Mouse (Mus musculus) cortical plate, adult 2 months (tissue): ENCODE measurements at regions not wholly inside any gene's neighbourhood (a gene's known extent, or its start where the extent isn't known, plus 50 kb on each side); places are given as distances from the start of the nearest gene placed in this dataset.
A peak's percentile ranks its signal among the peaks of the same experiment; 100 is the strongest.

Experiments used
- H3K27ac ChIP-seq: fragments of 200-500 bp; 2 replicates; pipeline ENCODE4 v1.5.1; 2012; ENCODE audit warnings: low read length, control low read depth, inconsistent platforms; ENCODE audit not compliant: insufficient read depth
- H3K4me1 ChIP-seq: fragments of 200-500 bp; 2 replicates; pipeline ENCODE4 v1.6.1; 2011; ENCODE audit warnings: low read length; ENCODE audit not compliant: control insufficient read depth, insufficient read depth
- H3K4me3 ChIP-seq: fragments of 200-500 bp; 2 replicates; pipeline ENCODE4 v1.5.1; 2011; ENCODE audit warnings: mild to moderate bottlenecking, low read length, control low read depth; ENCODE audit not compliant: insufficient read depth
- CTCF ChIP-seq: fragments of 200-500 bp; IDR thresholded peaks from 2 replicates; pipeline ENCODE4 v1.5.1; 2011; ENCODE audit warnings: mild to moderate bottlenecking, control low read depth, low read length; ENCODE audit not compliant: insufficient read depth; ENCODE audit errors: extremely low read depth
- POLR2A ChIP-seq: fragments of 200-500 bp; IDR thresholded peaks from 2 replicates; pipeline ENCODE4 v1.6.1; 2011; ENCODE audit warnings: mild to moderate bottlenecking, low read length, control low read depth; ENCODE audit not compliant: insufficient read depth; ENCODE audit errors: extremely low read depth

DNA sequence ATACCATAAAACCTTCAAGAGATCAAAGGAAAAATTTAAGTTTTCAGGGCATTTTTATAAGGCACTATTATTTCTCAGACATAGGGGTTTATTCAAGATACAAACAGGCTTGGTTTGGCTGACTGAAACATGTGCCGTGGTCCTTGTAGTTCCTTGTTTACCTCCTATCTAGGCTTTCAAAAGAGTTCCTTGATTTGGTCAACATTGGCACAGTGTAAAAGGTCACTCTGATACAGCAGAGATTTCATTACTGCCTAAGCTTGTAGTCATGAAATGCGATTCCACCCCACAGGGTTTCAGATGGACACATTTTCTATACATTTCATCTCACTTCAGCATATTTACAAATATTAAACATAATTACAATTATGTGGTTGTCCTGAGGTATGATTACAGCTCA is 85.6 kb downstream of the Car2 start:
- TF ChIP-seq POLR2A (no peak), CTCF (no peak)
- no peaks in the 10 kb centered on the region for H3K4me1 ChIP-seq
- no peak overlapping the region for H3K4me3 ChIP-seq
- H3K27ac ChIP-seq, result no peak overlapping the region

DNA sequence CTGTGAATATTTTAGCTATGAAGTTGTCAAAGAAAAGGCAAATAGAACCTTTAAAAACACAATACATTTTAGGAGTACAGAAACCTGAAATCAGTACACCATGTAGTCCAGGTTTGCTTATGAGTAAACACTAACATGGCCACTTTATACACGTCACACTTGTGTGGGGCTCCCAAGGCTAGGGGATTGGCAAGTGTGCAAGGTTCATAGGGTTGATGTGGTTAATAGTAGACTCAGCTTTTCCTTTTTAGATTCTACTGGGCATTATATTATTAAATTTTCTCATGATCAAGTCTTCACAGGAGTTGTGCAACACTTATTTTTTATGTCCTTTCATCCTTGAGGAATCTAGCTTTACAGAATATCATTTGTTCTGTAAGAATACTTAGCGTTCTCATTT is 88.7 kb downstream of the Car2 start:
- no peak overlapping the region for H3K4me3 ChIP-seq
- no peak overlapping the region for H3K27ac ChIP-seq
- no peak for TF ChIP-seq CTCF
- TF ChIP-seq POLR2A, result no peak
- H3K4me1 ChIP-seq, result no peaks in the 10 kb centered on the region

DNA sequence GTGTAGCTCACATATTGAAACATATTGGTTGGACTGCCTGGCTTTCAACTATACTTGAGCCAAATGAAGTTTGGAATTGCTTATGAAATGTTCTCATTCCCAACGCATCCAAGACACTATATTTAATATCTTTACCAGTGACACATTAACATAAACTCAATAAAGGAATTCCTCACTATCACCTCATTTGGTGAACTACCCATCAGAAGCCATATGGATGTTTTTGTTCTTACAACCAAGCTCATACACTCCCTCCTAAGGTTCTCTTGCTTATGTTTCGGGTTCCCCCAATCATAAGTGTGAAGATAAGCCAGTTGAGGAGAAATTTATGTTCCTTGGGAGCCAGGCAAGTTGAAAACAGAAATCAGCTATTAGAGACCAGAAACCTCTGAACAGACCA is 89.1 kb downstream of the Car2 start:
- no peak for TF ChIP-seq POLR2A
- no peak for TF ChIP-seq CTCF
- Histone ChIP-seq H3K4me1 (no peaks in the 10 kb centered on the region), H3K4me3 (no peak overlapping the region), H3K27ac (no peak overlapping the region)

DNA sequence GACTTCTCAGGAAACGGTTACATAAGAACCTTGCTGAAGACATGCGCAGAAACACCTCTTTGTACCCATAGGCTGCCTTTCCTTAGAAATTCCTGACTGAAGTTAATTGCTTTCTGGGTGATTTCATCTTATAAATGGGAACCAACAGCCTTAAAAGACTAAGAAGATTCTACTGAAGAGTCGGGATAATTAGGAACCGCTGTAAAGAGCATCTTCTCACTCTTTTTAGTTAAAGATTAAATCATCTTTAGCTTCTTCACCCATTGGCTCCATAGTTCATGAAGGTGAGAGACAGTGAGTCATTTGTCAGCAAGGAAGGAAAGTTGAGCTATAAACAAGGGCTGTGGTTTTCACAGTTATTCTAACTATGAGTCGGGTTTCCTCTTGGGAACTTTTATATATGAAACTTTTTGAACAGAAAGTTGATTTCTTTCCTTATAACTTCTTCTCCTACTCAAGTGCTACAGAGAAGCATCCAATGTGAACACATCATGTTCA is 93.1 kb downstream of the Car2 start:
- Histone ChIP-seq H3K4me3 (no peak overlapping the region), H3K4me1 (no peaks in the 10 kb centered on the region), H3K27ac (no peak overlapping the region)
- TF ChIP-seq CTCF (no peak), POLR2A (no peak)

DNA sequence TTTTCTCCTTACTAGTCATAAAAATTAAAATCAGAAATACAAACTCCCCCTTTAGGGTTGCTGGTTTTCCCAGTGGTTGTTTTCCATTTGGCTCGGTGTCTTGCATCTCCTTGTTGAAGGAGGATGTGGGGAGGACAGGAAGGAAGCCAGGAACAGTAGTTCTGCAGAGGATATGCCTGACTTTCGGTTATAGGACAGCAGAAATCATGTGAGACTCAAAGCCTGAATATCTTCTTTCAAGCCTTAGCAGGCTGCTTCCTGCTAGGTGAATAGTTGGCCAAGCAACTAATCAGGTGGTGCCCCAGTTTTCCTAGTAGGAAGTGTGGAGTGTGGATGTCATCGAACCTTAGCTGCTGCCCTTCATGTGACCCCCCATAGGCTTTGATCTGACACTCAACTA is 103.6 kb downstream of the Car2 start:
- TF ChIP-seq CTCF (no peak), POLR2A (no peak)
- Histone ChIP-seq H3K4me1 (no peaks in the 10 kb centered on the region), H3K4me3 (no peak overlapping the region), H3K27ac (peak overlapping the region; percentile 77)

DNA sequence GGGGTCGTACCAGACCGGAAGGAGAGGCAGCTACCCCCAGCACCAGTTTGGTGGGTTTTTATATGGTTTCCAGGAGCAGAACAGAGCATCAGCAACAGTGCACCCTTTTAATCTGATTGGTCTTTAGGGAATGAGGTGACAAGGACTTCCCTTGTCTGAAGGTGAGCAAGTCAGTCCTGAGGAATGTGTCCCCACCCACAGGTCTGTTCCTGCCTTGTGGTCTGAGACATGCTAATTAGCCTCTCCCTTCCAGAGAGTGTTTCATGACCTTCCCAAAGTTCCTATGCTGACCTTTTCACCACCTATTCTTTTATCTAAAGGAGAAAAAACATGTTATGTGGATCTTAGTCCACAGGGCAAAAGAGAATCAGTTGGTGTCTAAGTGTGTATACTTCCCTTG is 107.9 kb downstream of the Car2 start:
- Histone ChIP-seq H3K4me1 (no peaks in the 10 kb centered on the region), H3K4me3 (no peak overlapping the region), H3K27ac (no peak overlapping the region)
- TF ChIP-seq POLR2A (no peak), CTCF (no peak)

DNA sequence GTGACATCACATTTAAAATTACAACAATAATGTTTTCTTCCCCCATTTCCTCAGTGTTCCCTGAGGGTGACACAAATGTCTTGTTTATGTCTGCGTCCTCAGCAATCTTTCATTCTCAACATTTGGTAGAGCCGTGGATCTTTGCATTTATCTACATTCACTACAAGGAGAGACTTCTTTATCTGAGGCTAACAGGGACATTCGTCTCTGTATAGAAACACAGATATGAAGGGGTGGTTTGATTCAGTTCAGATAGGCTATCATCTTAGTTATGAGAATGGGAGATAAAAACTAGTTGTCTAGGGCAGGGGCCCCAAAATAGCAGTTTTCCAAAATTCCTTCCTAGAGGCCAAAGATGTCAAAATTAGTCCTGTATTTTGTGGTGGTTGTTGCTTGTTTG is 111.2 kb downstream of the Car2 start:
- Histone ChIP-seq H3K27ac (no peak overlapping the region), H3K4me1 (no peaks in the 10 kb centered on the region), H3K4me3 (no peak overlapping the region)
- TF ChIP-seq POLR2A, result no peak
- TF ChIP-seq CTCF, result no peak

DNA sequence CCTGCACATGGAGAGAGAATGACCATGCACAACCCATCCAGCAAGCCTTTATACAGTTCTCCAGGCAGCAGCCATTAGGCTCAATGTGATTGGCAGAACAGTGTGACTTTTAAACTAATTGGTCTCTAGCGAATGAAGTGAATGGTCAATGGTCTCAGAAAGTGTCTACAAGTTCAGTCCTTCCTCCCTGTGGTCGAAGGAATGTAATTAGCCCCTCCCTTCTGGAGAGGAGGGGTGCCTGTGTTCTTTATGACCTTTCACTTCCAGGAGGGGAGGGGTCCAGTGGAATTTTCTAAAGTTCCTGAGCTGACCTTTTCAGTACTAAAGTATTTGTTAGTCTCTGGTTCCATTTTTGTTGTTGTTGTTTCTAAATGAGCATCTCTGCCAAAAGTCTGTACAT is 112.4 kb downstream of the Car2 start:
- TF ChIP-seq CTCF, result no peak
- TF ChIP-seq POLR2A, result no peak
- H3K4me3 ChIP-seq, result no peak overlapping the region
- H3K27ac ChIP-seq, result no peak overlapping the region
- H3K4me1 ChIP-seq, result no peaks in the 10 kb centered on the region

DNA sequence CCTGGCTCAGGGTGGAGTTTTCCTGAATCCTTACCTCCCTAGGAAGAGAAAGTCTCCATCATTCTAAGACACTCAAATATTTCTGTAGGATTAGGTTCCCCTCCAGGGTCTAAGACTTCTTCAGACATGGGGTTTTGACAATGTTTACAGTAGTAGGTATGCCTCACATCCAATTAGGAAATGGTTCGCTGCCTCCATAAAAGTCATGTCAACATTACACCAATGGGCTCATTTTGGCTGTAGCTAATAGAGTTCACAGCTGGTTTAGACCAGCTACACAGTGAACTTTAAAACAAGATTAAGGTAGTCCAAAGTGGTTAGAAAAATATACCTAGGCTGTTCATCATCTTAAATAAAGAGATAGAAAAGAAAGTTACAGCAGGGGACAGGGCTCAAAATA is 113.3 kb downstream of the Car2 start:
- H3K4me1 ChIP-seq, result no peaks in the 10 kb centered on the region
- H3K27ac ChIP-seq, result no peak overlapping the region
- TF ChIP-seq CTCF, result no peak
- TF ChIP-seq POLR2A, result no peak
- H3K4me3 ChIP-seq, result no peak overlapping the region

DNA sequence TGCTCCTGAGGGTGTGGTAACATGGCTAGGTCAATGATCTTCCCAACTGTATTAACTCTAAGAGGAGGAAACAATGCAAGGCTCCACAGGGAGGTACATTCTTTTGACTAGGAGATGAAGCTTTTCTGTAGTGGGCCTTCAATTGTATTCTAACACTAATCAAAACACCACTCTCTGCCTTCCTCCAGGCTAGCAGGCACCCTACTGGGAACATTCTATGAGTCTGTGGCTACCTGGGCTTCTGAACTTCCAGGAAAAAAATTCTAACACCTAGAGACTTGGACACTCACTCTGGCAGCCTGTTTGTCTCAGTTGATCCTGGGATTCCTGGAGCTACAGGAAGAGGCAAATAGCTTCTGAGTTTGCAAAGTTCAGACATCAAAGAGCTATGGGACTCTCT is 113.8 kb downstream of the Car2 start:
- no peak overlapping the region for H3K4me3 ChIP-seq
- no peak for TF ChIP-seq CTCF
- no peak for TF ChIP-seq POLR2A

DNA sequence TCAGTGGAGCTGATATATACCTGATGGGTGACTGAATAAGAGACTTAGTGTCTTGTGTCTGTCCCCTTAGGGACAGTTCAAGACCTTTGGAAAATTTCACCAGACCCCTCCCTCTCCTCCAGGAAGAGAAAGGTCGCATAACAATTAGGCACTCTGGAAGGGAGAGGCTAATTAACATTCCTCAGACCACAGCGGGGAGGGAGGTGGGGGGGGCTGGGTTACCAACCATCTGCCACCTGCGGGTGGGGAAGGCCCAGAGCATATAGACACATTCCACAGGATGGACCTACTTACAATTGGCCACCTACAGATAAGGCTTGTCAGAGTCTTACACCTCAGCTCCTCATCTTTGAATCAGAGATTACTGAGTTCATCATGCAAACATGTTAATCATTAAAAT is 114.6 kb downstream of the Car2 start:
- H3K4me1 ChIP-seq, result no peaks in the 10 kb centered on the region
- no peak overlapping the region for H3K27ac ChIP-seq
- TF ChIP-seq CTCF (no peak), POLR2A (no peak)
- H3K4me3 ChIP-seq, result no peak overlapping the region

More for the DNA sequence above, 113.8 kb downstream of the Car2 start:
- Histone ChIP-seq H3K27ac (no peak overlapping the region), H3K4me1 (no peaks in the 10 kb centered on the region)
